Mouse (Mus musculus) midbrain, embryonic 15.5 days (tissue): Measurements from ENCODE around the gene Rrp12. TPM values are rescaled to one million over a fixed set of nuclear protein-coding genes. Genes with fewer than 3 reads are reported as not detected.
A peak's percentile ranks its signal among the peaks of the same experiment; 100 is the strongest.
"Not testable (repeated sequence)": the region's sequence is repeated elsewhere in the genome, so short reads cannot be mapped to it uniquely, and the experiment has no call there.

Experiments used
- ATAC-seq: fragments of 200-750 bp; cut with Nextera tagmentation; replicated peaks from 2 replicates; pipeline ENCODE4 v1.8.0; 2017; ENCODE audit warnings: moderate TSS enrichment
- H3K27ac ChIP-seq: fragments of 300-500 bp; sonication (generic); 2 replicates; pipeline ENCODE4 v1.5.1; 2015; ENCODE audit warnings: mild to moderate bottlenecking, inconsistent platforms
- H3K27me3 ChIP-seq: fragments of 300-500 bp; sonication (generic); replicated peaks from 2 replicates; pipeline ENCODE4 v1.6.1; 2015; ENCODE audit warnings: inconsistent platforms
- H3K36me3 ChIP-seq: fragments of 300-500 bp; sonication (generic); replicated peaks from 2 replicates; pipeline ENCODE4 v1.6.1; 2015; ENCODE audit warnings: inconsistent platforms
- H3K4me1 ChIP-seq: fragments of 300-500 bp; sonication (generic); 2 replicates; pipeline ENCODE4 v1.6.1; 2015; ENCODE audit warnings: inconsistent platforms
- H3K4me2 ChIP-seq: fragments of 300-500 bp; sonication (generic); 2 replicates; pipeline ENCODE4 v1.6.1; 2015; ENCODE audit warnings: inconsistent platforms, mild to moderate bottlenecking, moderate library complexity
- H3K4me3 ChIP-seq: fragments of 300-500 bp; sonication (generic); 2 replicates; pipeline ENCODE4 v1.5.1; 2015; ENCODE audit warnings: mild to moderate bottlenecking, inconsistent platforms
- H3K9ac ChIP-seq: fragments of 300-500 bp; sonication (generic); 2 replicates; pipeline ENCODE4 v1.6.1; 2015; ENCODE audit warnings: mild to moderate bottlenecking, inconsistent platforms
- H3K9me3 ChIP-seq: fragments of 300-500 bp; sonication (generic); 2 replicates; pipeline ENCODE4 v1.6.1; 2016; ENCODE audit warnings: inconsistent platforms
- WGBS: fragments of 180-500 bp; shearing (Covaris S2); methylation state at CpG from one replicate; pipeline ENCODE4 v1.1.7; 2015; ENCODE audit warnings: mixed read lengths; 5-methylcytosine and 5-hydroxymethylcytosine counted together
- polyA plus RNA-seq: library from polyadenylated mRNA; unstranded; fragments of >200 nt; fragmentation: Nextera tagmentation; extraction: Ambion mirVana; gene quantifications from 2 replicates; pipeline ENCODE4 v1.2.1, GENCODE M21; 2015

Gene Rrp12
- polyA plus RNA-seq, 1 experiment from 2014 or later: 18.5 TPM

DNA sequence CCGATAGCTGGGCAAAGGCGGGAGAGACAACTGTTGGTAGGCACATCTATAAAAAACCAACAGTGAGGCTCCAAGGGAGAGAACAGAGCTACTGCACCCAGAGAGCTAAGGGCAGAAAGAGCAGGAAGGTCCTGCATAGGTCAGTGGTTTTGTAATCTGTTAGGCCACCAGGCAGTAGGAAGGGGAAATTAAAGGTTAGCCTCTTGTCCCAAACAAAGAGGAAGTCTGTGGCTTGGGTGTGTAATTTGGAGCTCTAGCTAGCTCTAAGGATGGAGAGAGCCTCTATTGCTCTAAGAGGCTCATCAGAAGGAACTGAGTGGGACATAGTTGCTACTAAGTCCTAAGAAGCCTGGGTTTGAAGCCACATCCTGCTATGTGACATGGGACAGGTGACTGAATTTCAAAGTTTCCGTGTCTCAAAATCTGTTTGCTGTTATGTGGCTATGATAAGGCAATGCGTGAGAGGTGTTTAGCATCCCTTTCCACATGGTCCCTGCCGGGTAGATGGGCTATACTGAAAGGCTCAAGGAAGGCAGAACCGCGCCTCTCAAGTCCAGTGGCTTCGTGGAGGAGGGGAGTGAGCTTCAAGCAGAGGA, 4.6 kb upstream of the Rrp12 start:
- WGBS: 90% methylated on average over 8 of the region's 8 CpGs
- Histone ChIP-seq H3K27me3 (no peaks in the 10 kb centered on the region), H3K9me3 (no peaks in the 10 kb centered on the region), H3K27ac (no peak overlapping the region), H3K9ac (no peak overlapping the region), H3K4me2 (no peak overlapping the region), H3K4me3 (no peak overlapping the region), H3K4me1 (peaks cover 6% of the 10 kb centered on the region), H3K36me3 (no peaks in the 10 kb centered on the region)
- no peak for ATAC-seq

- Histone ChIP-seq H3K27ac (no peak overlapping the region), H3K4me1 (peaks cover 22% of the 10 kb centered on the region), H3K9me3 (no peaks in the 10 kb centered on the region), H3K9ac (no peak overlapping the region), H3K36me3 (no peaks in the 10 kb centered on the region), H3K4me2 (no peak overlapping the region), H3K27me3 (no peaks in the 10 kb centered on the region), H3K4me3 (no peak overlapping the region)
- 51% methylated on average over 4 of the region's 4 CpGs for WGBS
- no peak for ATAC-seq
Measured at GRCm38 (mm10) chr19:41898860-41899259, 2.9 kb upstream of the Rrp12 start.

DNA sequence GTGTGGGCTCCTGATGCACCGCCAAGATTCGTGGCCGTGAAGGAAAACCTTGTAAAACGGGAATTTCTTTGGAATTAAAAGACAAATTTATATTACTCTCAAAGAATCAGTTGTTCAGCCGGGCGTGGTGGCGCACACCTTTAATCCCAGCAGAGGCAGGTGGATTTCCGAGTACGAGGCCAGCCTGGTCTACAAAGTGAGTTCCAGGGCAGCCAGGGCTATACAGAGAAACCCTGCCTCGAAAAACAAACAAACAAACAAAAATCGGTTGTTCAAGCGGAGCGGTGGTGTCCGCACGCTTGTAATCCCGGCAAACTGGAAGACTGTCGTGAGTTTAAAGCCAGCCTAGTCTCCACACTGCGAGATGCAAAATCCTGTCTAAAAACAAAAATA, 342 bp upstream of the Rrp12 start:
- Histone ChIP-seq H3K9ac (peak overlapping the region; percentile 34; the same call in 1 of the 2 replicates), H3K9me3 (no peaks in the 10 kb centered on the region), H3K27ac (peak overlapping the region; percentile 25; the same call in 1 of the 2 replicates), H3K4me2 (peak overlapping the region; percentile 75), H3K4me3 (peak overlapping the region; percentile 69), H3K27me3 (no peaks in the 10 kb centered on the region), H3K36me3 (0 out of 2 replicates have a peak, but pooled peaks cover 3% of the 10 kb centered on the region), H3K4me1 (peaks cover 22% of the 10 kb centered on the region)
- 17% methylated on average over 18 of the region's 18 CpGs for WGBS
- peak; percentile 53; the same call in 1 of the 2 replicates for ATAC-seq

GRCm38 (mm10) chr19:41894959-41895358, 1.0 kb downstream of the Rrp12 start:
- peak overlapping the region; percentile 69 for H3K4me3 ChIP-seq
- ATAC-seq: no peak
- peaks cover 22% of the 10 kb centered on the region for H3K4me1 ChIP-seq
- H3K9ac ChIP-seq: peak overlapping the region; percentile 42
- no peak overlapping the region for H3K27ac ChIP-seq
- no peaks in the 10 kb centered on the region for H3K9me3 ChIP-seq
- no peaks in the 10 kb centered on the region for H3K27me3 ChIP-seq
- H3K4me2 ChIP-seq: peak overlapping the region; percentile 75
- WGBS: 57% methylated on average over 7 of the region's 7 CpGs
- peaks cover 5% of the 10 kb centered on the region; the same call in 1 of the 2 replicates for H3K36me3 ChIP-seq

- Histone ChIP-seq H3K4me1 (no peaks in the 10 kb centered on the region), H3K4me3 (no peak overlapping the region), H3K27ac (no peak overlapping the region), H3K36me3 (peaks cover 34% of the 10 kb centered on the region; the same call in 1 of the 2 replicates), H3K27me3 (no peaks in the 10 kb centered on the region), H3K4me2 (no peak overlapping the region), H3K9me3 (no peaks in the 10 kb centered on the region), H3K9ac (no peak overlapping the region)
- no peak for ATAC-seq
Measured at GRCm38 (mm10) chr19:41888191-41888590, 7.8 kb downstream of the Rrp12 start.

DNA sequence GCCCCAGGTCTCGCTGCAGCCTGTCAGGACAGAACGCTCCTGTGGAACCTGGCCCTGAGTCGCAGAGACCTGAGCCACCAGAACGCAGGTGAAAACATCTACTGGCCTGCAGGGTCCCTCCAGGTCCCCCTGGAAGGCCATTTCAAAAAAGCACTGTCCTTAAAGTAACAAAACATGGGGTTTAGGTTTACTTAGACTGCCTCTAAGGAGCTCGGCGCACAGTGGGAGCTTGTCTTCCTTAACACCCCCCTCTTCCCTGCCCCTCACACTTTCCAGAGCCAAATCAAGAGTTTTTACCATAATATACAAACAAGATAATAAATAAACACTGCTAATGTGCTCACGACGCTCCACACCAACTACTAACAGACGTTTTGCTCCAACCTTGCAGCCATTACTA, 12.1 kb downstream of the Rrp12 start:
- Histone ChIP-seq H3K9ac (no peak overlapping the region), H3K4me2 (no peak overlapping the region), H3K4me3 (no peak overlapping the region), H3K27me3 (no peaks in the 10 kb centered on the region), H3K9me3 (no peaks in the 10 kb centered on the region), H3K4me1 (no peaks in the 10 kb centered on the region), H3K27ac (no peak overlapping the region), H3K36me3 (peaks cover 38% of the 10 kb centered on the region; the same call in 1 of the 2 replicates)
- no peak for ATAC-seq
- 94% methylated on average over 9 of the region's 9 CpGs for WGBS

DNA sequence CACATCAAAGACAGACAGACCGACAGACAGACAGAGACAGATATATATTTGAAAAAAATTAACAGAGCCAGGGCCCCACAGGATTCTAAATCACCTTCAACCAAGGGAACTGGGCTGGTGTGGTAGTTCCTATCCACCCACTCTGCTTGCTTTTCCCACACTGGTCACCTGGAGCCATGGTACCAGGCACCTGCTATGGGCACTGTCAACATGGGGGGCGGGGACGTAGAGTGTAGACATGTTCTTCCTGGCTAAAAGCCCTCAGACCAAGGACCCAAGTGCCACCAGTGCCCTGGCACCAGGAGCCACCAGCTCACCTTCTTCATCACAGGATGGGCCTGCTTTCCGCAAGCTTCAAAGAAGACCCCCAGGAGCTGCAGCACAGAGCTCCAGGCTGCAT, 14.1 kb downstream of the Rrp12 start:
- H3K4me3 ChIP-seq: no peak overlapping the region
- no peak for ATAC-seq
- no peaks in the 10 kb centered on the region for H3K27me3 ChIP-seq
- no peak overlapping the region for H3K27ac ChIP-seq
- H3K9me3 ChIP-seq: no peaks in the 10 kb centered on the region
- 95% methylated on average over 4 of the region's 4 CpGs for WGBS
- H3K36me3 ChIP-seq: peaks cover 39% of the 10 kb centered on the region; the same call in 1 of the 2 replicates
- no peak overlapping the region for H3K9ac ChIP-seq
- H3K4me2 ChIP-seq: no peak overlapping the region
- no peaks in the 10 kb centered on the region for H3K4me1 ChIP-seq

DNA sequence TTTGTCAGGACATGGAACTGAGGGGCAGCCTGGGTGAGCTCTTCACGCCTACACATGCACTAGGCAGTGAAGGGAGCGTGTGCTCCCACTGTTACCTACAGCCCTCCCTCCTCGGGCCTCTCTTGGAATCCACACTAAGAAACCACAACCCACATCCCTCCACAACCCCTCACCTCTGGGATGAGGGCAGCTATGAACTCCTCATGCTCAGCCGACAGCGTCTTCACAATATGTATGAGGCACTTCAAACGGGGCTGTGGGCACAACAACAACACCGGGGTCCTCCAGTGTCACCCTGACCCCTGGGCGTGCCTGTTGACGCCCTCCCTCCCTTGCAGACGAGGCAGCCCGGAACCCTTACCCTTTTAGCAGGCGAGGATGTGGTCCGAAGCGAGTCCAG, 21.6 kb downstream of the Rrp12 start:
- Histone ChIP-seq H3K36me3 (peaks cover 46% of the 10 kb centered on the region), H3K27ac (no peak overlapping the region), H3K27me3 (no peaks in the 10 kb centered on the region), H3K9ac (no peak overlapping the region), H3K9me3 (no peaks in the 10 kb centered on the region), H3K4me2 (no peak overlapping the region), H3K4me3 (no peak overlapping the region), H3K4me1 (no peaks in the 10 kb centered on the region)
- WGBS: 92% methylated on average over 14 of the region's 14 CpGs
- ATAC-seq: no peak

DNA sequence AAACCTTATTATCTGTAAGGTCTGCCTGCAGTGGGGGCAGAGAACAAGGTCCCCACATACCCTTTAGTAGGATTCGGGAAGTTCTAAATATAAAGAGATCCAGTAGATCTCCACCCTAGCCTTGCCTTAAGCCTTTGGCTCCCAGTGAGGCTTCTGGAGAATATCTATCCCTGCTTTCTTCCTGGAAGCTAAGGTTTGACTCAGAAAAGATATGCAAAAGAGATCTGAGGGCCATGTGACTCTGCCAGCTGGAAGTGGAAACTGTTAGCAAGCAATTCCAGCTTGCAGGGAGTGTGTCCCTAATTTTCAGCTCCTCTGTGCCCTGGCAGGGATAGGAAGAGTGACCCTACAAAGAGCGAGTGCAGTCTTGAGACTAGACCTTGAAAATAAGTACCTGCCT, 23.7 kb downstream of the Rrp12 start:
- no peak overlapping the region for H3K9ac ChIP-seq
- no peak overlapping the region for H3K27ac ChIP-seq
- no peak for ATAC-seq
- no peak overlapping the region for H3K4me3 ChIP-seq
- no peaks in the 10 kb centered on the region for H3K27me3 ChIP-seq
- no peaks in the 10 kb centered on the region for H3K9me3 ChIP-seq
- H3K4me1 ChIP-seq: no peaks in the 10 kb centered on the region
- 93% methylated on average over 2 of the region's 2 CpGs for WGBS
- no peak overlapping the region for H3K4me2 ChIP-seq
- peaks cover 52% of the 10 kb centered on the region for H3K36me3 ChIP-seq

DNA sequence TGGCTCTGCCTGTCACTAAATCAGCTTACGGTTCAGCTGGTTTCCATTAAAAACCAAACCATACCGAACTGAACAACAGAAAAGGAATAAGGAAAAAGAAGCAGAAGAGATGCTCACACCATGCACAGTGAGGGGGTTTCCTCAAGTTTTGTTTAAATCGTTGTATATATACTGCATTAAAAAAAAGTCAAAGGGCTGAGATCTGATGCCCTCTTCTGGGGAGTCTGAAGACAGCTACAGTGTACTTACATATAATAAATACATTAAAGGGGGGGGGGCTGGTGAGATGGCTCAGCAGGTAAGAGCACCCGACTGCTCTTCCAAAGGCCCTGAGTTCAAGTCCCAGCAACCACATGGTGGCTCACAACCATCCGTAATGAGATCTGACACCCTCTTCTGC, 26.0 kb downstream of the Rrp12 start:
- H3K4me1 ChIP-seq, H3K4me3 ChIP-seq, H3K27me3 ChIP-seq, ATAC-seq, H3K4me2 ChIP-seq, H3K9ac ChIP-seq, H3K9me3 ChIP-seq, H3K27ac ChIP-seq: not testable (repeated sequence)
- 82% methylated on average over 5 of the region's 5 CpGs for WGBS
- H3K36me3 ChIP-seq: peaks cover 49% of the 10 kb centered on the region

- no peak for ATAC-seq
- Histone ChIP-seq H3K27me3 (no peaks in the 10 kb centered on the region), H3K27ac (no peak overlapping the region), H3K9me3 (no peaks in the 10 kb centered on the region), H3K4me3 (no peak overlapping the region), H3K36me3 (peaks cover 42% of the 10 kb centered on the region), H3K9ac (no peak overlapping the region), H3K4me1 (no peaks in the 10 kb centered on the region), H3K4me2 (no peak overlapping the region)
- 96% methylated on average over 5 of the region's 5 CpGs for WGBS
Measured at GRCm38 (mm10) chr19:41869296-41869695, 26.7 kb downstream of the Rrp12 start.

- Histone ChIP-seq H3K9ac (no peak overlapping the region), H3K4me2 (no peak overlapping the region), H3K4me3 (no peak overlapping the region), H3K36me3 (peaks cover 32% of the 10 kb centered on the region), H3K27ac (no peak overlapping the region), H3K27me3 (no peaks in the 10 kb centered on the region), H3K9me3 (no peaks in the 10 kb centered on the region), H3K4me1 (no peaks in the 10 kb centered on the region)
- ATAC-seq: no peak
- 89% methylated on average over 8 of the region's 8 CpGs for WGBS
Measured at GRCm38 (mm10) chr19:41866707-41867106, 29.3 kb downstream of the Rrp12 start.

DNA sequence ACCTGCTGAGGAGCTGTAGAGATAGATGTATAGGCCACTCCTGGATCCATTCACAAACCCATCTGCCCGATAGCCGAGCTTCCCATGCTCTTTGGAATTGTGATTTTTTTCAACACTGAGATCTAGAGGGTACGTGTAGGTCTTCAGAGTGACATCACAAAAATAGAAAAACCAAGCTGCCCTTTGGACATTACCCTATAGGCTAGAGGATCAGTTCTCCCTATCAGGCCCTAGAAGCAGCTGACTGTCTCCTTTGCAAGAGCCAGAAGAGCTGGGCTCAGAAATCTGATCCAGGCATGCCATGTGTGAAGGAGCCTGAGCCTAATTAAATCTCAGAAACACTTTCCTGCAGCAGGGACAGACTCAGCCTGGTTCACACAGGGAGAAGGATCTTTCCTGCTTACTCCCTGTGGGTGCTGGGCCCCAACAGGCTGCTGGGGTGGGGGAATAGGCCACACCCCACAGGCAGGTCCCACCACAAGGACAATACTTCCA, 38.1 kb downstream of the Rrp12 start:
- Histone ChIP-seq H3K4me2 (no peak overlapping the region), H3K4me1 (no peaks in the 10 kb centered on the region), H3K27ac (no peak overlapping the region), H3K36me3 (peaks cover 10% of the 10 kb centered on the region; the same call in 1 of the 2 replicates), H3K9ac (no peak overlapping the region), H3K9me3 (no peaks in the 10 kb centered on the region), H3K4me3 (no peak overlapping the region), H3K27me3 (no peaks in the 10 kb centered on the region)
- no peak for ATAC-seq
- 90% methylated on average over 3 of the region's 3 CpGs for WGBS
